Mouse (Mus musculus) adrenal gland, postnatal 36 days (tissue): ENCODE results near the gene Gm7075. TPM values are rescaled to one million over a fixed set of nuclear protein-coding genes. Genes with fewer than 3 reads are reported as not detected.
A peak's percentile ranks its signal among the peaks of the same experiment; 100 is the strongest.
"Not testable (repeated sequence)": the region's sequence is repeated elsewhere in the genome, so short reads cannot be mapped to it uniquely, and the experiment has no call there.

Experiments used
- DNase-seq, 2 experiments: peaks; one replicate each; pipeline ENCODE4 v3.0.0; 2021; ENCODE audit warnings: mixed read lengths in 1 of 2
- long read RNA-seq, 2 experiments: library from polyadenylated mRNA; stranded (forward); transcript quantifications; one replicate each; pipeline ENCODE4 v2.0.0; 2021; ENCODE audit warnings: borderline sequencing depth in 2 of 2
- total RNA-seq, 2 experiments: library from RNA; stranded (reverse); gene quantifications; 2 replicates each; pipeline ENCODE4 v1.2.3; 2021

Gene Gm7075
- total RNA-seq = not detected
- long read RNA-seq, experiment 1, transcript Gm7075-201 (1 exons, 425 nt) = major isoform, 53 of 53 reads
- long read RNA-seq, experiment 1, partial matches to known transcripts = 0 of 53 reads
- long read RNA-seq, experiment 1, other reads (novel, unspliced or antisense) = 0 of 53 reads
- long read RNA-seq, experiment 2, transcript Gm7075-201 (1 exons, 425 nt) = major isoform, 14 of 14 reads
- long read RNA-seq, experiment 2, partial matches to known transcripts = 0 of 14 reads
- long read RNA-seq, experiment 2, other reads (novel, unspliced or antisense) = 0 of 14 reads

DNA sequence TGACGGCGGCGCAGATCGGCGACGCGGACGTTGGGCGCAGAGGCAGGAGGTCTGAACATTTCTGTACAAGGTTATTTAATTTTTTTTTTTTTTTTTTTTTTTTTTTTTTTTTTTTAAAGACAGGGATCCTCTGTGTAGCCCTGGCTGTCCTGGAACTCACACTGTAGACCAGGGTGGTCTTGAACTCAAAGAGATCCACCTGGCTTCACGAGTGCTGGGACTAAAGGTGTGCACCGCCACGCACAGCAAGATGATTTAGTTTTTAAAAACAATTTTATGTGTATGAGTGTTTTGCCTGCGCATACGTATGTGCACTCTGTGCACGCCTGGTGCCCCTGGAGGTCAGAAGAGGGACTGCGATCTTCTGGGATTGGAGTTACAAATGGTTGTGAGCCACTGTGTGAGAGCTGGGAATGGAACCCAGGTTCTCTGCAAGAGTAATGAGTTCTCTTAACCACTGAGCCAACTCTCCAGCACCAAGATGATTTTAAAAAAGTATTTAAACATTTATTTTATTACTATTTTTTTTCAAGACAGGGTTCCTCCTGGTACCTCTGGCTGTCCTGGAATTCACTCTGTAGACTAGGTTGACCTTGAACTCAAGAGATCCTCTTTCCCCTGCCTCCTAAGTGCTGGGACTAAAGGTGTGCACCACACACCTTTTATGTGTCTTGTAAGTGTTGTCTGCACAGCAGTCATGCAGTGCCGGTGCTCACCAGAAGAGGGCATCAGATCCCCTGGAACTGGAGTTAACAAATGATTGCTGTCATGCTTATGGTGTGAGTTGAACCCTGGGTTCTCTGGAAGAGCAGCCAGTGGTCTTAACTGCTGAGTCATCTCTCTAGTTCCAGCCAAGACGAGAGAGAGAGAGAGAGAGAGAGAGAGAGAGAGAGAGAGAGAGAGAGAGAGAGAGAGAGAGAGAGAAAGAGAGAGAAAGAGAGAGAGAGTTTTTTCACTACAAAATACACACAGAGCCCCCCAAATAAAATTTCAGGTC is at the start of gene Gm7075:
Gm7075 (minus strand) TSS at position 51 of the 997 bp plus-strand sequence.
- peak; percentile 62 to 73 for DNase-seq

- no peak for DNase-seq
Measured at GRCm38 (mm10) chr10:63460935-63461334, 39.3 kb upstream of the Gm7075 start.

DNA sequence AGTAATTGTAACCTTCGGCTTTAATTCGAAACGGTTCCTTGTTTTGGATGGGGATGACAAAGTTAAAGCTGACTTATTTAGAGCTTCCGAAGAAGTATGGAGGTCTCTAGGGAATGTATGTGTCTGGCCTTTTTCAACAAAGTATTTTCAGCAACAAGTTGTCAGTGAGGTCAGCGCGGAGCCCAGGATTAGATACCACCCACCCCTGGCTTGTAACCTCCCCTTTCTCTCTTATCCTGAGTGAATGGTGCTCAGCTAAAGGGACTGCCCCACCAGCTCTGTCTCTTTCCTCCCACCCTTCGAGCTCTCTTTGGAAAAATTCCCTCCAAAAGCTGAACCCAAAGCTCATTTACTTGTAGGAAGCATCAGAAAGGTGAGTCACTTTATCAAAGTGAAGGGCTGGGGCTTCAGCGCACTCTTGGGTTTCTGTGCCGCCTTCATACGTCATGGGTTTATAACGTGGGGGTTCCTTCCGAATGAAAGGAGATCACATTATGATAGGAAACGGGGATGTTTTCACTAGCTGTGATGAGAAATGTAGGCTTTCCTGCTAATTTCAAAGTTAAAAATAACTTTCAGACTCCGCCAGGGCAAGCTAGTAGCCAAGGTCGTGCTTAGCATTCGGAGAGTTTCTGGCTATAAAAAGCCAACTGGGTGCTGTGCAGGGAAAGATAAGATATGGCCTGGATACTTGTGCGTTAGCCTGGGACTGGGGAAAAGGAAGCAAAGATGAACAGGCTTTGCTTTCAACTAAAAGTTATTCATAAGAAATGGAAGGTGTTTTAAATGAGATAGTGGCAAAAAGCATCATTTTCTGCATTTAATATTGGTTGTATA is 35.9 kb upstream of the Gm7075 start:
- peak; percentile 10 to 16 for DNase-seq

GRCm38 (mm10) chr10:63455110-63455878 is 33.7 kb upstream of the Gm7075 start:
- peak; percentile 23 to 47 for DNase-seq

- no peak for DNase-seq
Measured at GRCm38 (mm10) chr10:63453926-63454325, 32.3 kb upstream of the Gm7075 start.

GRCm38 (mm10) chr10:63444602-63445387 is 23.2 kb upstream of the Gm7075 start:
- not testable (repeated sequence) for DNase-seq

DNA sequence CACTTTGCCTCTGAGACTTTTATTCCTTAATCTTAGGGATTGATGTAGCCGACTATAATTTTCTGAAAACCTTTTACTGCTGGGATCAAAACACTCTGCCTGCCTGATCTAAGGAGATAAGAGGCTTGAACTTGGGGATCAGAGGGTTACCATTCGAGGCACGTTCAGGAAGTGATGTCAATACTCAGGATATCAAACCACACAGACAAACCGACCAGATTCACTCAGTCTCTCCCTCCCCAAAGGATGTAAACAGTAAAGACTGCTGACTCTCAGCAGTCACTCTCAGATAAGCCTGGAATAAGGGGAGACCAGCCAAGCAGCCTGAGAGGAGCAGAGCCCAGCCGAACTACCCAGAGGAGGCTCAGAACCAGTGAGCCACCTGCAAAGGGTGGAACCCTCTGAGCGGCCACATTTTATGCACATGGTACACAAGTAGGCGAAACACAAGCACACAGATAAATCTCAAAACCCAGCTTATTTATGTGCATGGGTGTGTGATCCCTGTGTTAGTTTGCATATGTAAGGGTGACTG is 18.2 kb upstream of the Gm7075 start:
- no peak for DNase-seq

DNA sequence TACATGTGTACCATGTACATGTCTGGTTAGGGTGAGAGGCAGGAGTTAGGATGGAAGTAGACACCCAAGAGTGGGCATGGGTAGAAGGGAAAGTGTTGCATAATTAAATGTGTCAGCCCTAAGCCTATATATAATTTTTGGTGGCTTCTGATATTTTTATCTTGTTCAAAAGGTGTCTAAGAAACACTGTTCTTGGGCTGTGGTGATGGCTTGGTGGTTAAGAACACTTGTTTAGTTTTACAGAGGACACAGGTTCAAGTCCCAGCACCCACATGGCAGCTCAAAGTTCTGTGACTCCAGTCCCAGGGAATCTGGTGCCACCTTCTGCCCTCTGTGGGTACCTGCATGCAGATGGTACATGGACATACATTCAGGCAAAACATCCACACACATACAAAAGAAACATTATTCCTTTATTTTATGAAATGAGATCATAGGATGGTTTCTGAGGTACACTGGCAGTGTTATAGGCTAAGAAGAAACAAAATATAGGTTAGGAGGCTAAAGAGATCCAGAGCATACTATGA is 17.2 kb upstream of the Gm7075 start:
- DNase-seq = no peak

GRCm38 (mm10) chr10:63432887-63433286 is 11.3 kb upstream of the Gm7075 start:
- no peak for DNase-seq

GRCm38 (mm10) chr10:63432099-63432498 is 10.5 kb upstream of the Gm7075 start:
- DNase-seq = no peak

GRCm38 (mm10) chr10:63431221-63431736 is 9.7 kb upstream of the Gm7075 start:
- no peak for DNase-seq

- DNase-seq = peak; percentile 91 to 94
Measured at GRCm38 (mm10) chr10:63429785-63430305, 8.3 kb upstream of the Gm7075 start, which contains the start of gene Ctnna3. Gene Ctnna3, plus strand, starts transcription at chr10:63430098.

DNA sequence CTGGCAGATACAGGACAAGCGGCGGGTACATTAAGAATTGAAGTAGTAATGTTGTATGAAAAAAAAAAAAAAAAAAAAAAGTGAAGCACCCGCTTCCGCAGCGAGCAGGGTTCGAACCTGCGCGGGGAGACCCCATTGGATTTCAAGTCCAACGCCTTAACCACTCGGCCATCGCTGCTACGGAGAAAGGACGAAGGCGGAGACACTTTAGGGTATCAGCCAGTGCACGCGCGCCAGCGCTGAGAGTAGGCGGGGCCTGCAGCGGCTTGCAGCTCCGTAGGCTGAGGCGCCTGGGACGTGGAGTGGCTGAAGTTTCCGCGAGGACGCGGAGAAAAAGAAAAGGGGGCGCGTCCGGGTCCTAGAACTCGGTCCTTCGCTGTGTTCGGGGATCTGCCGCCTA is 7.8 kb upstream of the Gm7075 start:
- peak; percentile 96 to 99 for DNase-seq

DNA sequence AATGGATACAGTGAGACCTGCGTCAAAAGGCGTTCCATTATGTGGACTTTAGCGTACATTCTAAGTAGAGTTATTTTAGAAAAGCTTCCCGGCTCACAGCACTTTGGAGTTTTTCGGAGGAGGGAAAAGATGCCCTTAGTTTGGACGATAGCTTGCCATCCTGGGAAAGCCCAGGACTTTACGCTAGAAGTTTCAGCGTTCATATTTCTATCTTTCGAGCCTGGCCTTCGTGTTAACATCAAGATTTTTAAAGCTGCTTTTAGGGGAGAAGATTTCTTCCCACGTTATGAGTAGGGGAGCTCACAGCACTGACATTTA is 7.4 kb upstream of the Gm7075 start:
- DNase-seq = no peak

GRCm38 (mm10) chr10:63428243-63429022 is 6.8 kb upstream of the Gm7075 start:
- peak; percentile 30 to 45 for DNase-seq

DNA sequence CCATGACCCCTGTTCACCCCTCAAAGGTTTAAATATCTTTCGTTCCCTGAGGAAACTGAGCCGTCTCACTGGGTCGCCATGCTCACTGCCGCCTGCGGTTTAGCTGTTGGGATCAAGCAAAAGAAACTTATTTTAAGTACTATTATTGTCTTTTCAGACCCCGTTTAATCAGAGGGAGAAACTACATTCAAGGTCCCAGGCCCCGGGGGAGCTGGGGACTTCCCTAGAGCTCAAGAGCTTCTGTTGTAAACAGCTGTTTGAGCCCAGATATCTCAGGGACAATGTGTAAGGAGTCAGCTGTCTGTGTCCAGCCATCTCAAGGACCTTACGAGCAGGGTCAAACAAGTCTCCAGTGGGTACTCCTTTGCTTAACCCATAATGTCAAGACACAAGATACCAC is 5.6 kb upstream of the Gm7075 start:
- DNase-seq = no peak

- peak; percentile 41 to 75 for DNase-seq
Measured at GRCm38 (mm10) chr10:63424475-63424814, 2.9 kb upstream of the Gm7075 start.

DNA sequence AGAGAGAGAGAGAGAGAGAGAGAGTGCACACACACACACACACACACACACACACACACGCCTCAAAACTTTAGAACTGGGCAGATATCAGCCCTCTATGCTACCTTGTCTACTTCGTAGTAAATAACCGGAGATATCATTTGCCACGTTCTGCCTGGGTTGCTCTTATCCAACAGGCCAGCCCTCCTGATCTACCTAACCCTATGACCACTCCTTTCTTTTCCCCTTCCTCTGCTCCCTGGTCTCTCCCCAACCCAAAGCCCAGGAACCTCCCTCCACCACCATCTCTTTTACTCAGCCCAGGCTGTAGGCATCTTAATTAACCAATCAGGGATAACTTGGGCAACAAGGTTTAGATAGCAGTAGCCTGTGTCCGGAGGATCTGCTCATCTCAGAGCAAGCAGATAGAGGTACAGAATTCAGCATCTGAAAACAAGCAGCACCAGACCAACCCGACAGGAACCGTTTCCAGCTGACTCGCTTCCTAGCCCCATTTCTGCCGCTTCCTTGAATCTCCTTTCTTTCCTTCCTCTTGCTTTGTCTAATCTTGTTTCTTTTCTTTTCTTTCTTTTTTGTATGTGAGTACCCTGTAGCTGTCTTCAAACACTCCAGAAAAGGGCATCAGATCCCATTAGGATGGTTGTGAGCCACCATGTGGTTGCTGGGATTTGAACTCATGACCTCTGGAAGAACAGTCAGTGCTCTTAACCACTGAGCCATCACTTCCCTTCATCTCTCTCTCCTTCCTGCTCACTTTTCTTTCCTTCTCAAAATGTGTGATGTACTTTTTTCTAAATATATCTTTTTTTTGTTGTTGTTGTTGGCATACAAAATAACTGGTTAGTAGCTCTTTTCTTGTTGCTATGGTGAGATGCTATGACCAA is 2.2 kb upstream of the Gm7075 start:
- no peak for DNase-seq
